Mouse (Mus musculus) ES-Bruce4 (cell line): Measurements from ENCODE around the gene Rpl41.

Experiments used
- CTCF ChIP-seq: IDR thresholded peaks from one replicate; pipeline ENCODE4 v1.8.1; 2011; ENCODE audit warnings: low read depth, low read length
- POLR2A ChIP-seq: IDR thresholded peaks from one replicate; pipeline ENCODE4 v1.8.1; 2011; ENCODE audit warnings: low read length; ENCODE audit not compliant: insufficient read depth

DNA sequence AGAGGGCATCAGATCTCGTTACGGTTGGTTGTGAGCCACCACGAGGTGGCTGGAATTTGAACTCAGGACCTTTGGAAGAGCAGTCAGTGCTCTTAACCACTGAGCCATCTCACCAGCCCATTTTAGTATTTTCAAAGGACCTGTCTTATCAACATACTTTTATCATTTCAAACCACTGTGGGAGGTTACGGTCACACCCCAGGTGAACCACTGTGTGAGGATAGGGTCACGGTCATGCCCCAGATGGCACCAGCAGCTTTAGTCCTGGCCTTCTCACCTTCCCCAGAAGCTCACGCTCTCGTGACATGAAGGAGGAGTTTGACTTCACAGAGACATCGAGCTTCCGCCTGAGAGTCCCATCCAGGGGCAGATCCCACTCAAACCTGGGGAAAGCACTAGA, 37.9 kb downstream of the Rpl41 start:
- TF ChIP-seq CTCF = no peak
- no peak for TF ChIP-seq POLR2A
